Mouse (Mus musculus): ENCODE results near the gene Pla2g4d.
"Not testable (repeated sequence)": the region's sequence is repeated elsewhere in the genome, so short reads cannot be mapped to it uniquely, and the experiment has no call there.

The Pla2g4d gene

DNA sequence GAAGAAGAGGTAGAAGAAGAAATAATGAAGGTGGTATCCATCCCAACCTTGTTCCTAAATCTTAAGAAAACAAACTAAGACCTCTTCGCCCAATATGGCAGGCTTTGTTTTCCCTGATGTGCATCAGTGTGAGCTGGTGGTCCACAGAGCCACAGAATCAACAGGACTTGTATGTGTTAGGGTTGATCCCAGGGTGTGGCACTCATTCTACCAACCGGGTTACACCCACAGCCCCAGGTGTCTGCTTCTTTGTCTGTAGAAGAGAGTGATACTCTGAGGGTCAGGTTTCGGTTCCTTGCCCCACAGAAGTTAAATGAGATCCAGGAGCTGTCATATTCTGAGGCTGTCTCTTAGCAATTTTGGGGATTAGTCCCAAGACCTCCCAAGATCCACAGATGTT is 27.7 kb downstream of the Pla2g4d start:
- DNase-seq (ENCODE audit: low spot score in 2 of 2), result no peak

DNA sequence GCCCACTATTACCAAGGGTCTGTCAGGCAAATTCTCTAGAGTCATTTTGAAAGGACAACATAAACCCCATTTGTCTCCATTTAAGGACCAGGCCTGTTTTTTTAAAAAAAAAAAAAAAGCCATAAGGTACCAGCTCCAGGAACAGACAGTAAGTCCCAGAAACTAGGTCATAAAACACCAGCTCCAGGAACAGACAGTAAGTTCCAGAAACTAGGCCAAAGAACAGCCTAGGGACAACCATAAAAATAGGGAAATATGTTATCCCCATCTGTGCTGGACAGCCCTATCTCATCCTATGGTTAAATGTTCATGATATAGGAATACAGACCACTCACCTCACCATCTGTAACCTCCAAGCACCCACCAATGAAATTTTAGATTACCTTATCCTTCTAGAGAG is 32.7 kb downstream of the Pla2g4d start:
- no peak for DNase-seq (ENCODE audit: low spot score in 2 of 2)

DNA sequence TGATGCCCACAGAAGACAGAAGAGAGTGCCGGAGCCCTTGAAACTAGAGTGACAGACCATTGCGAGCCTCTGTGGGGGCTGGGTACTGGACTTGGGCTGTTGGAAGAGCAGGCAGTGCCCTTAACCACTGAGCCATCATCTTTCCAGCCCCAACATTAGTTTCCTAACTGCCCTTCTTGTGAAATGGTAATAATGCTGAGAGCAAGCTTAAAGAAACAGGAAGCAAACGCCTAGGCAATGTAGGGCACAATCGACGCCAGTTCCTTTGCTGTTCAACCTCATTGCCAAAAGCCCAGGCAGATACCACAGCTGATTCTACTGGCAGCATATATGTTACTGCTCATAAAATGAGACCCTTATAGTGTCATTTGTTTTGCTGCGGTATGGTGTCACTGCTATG is 36.4 kb downstream of the Pla2g4d start:
- DNase-seq (ENCODE audit: low spot score in 2 of 2), result no peak

DNA sequence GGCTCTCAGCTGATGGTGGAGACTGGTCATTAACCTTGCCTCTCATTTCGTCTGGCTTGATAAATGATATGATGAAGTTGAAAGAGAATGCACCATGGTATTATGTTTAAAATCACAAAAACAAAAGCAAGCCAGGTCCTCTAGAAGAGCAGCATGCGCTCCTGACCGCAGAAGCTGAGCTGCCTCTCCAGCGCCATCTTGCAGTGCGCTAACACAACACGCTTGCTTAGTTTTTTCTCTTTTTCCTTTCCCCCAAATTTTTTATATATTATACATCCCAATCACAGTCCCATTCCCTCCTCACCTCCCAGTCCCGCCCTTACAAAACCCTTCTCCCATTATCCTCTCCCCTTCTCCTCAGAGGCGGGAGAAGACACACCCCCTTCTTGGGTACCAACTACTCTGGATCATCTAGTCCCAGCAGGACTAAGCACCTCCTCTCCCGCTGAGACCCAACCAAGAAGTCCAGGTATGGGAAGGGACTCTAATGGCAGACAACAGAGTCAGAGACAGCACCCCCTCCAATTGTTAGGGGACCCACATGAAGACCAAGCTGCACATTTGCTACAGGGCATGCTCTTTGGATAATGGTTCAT is 43.5 kb downstream of the Pla2g4d start:
- no peak for DNase-seq (ENCODE audit: low spot score in 2 of 2)

DNA sequence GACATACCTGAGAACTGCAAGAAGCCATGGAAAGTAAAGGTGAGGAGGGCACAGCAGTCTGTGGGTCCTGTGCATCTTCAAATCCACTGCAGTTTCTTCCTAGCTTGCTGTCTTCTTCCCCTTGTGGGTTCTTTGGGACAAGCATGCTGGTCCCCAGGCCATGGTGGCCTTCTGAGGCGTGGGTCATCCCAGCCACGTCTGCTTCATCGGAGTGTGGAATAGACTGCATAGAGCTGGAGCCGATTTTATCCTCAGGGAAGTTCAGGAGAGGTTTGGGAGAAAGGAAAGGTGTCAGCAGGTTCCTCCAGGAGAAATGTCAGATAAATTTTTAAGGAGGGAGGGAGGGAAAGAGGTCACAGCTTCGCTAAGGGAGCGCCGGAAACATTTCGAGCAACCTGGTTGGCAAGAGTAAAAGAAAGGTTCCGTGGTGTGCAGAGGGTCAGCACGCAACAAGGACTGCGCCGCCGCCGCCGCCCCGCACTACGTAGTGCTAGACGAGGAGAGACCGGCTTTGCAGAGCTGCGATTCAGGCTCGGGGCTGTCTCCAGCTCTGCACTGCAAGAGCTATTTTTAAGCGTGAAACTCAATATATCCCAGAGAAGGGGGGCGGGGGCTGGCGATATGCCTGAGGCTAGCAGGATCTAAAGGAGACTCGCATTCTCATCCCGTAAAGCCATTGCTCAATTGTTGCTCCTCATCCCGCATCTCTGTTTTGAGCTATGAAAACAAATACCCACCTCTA is 44.1 kb downstream of the Pla2g4d start, which contains the start of gene Pla2g4e:
Gene Pla2g4e (minus strand): TSS at position 657 of the 742 bp plus-strand sequence.
- DNase-seq (ENCODE audit: low spot score in 2 of 2), result no peak

DNA sequence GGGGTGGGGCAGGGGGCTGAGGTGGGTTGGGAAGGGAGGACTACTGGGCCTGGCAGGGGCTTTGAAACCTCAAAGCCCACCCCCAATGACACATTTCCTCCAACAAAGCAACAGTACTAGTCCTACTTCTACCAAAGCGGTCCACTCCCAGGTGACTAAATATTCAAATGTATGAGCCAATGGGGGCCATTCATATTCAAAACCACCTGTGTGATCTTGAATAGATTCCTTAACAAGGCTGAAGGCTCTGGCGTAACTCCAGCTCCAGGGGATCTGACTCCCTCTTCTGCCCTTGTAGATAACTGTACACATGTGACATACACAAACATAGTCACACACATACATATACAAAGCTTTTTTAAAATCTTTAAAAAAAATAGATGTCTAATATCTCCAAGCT is 45.0 kb downstream of the Pla2g4d start:
- no peak for DNase-seq (ENCODE audit: low spot score in 2 of 2)

DNA sequence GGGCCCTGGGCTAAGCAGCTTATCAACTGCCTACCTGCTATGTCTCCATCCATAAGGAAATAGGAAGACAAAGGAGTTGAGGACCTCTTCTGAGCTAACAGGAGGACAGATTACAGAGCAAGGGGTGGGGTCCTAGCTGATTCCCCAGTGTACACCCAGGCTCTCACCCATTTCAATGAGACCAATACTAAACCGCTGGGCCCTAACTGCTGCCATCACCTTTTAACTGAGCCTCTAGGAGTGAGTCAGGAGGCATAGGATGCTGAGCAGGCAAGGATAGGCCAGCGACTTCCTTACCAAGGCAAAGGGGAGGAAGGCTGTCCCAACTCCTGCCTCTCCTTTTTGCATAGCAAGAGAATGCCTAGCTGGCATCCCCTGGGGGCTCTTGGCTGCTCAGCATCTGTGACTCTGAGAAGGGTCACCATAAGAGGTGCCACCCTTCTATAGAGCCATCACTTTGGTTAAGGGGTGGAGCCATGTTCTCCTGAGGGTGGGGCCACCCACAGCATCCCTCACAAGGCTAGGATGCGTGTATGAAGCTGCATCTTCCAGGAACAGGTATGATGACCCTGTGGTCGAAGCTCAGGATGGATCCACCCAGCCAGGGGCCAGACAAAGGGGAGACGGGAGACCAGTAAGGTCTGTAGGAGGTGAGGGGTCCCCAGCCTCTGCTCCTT is 46.1 kb downstream of the Pla2g4d start:
- no peak for DNase-seq (ENCODE audit: low spot score in 2 of 2)

DNA sequence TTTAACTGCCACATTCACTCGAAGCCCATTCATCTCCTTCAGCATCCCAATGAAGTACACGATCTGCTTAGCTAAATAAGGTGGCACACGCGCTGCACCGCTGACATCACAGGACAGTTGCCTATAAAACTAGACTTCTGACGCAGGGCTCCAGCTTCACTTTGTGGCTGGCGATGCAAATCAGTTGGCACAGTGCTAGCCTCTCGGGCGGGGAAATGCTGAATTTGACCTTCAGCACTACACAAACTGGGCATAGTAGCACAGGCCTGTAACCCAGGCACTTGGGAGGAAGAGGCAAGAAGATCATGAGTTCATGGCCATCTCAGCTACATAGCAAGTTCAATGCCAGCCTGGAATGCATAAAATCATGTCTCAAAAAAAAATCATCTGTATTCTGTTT is 50.3 kb downstream of the Pla2g4d start:
- not testable (repeated sequence) for DNase-seq (ENCODE audit: low spot score in 2 of 2)

DNA sequence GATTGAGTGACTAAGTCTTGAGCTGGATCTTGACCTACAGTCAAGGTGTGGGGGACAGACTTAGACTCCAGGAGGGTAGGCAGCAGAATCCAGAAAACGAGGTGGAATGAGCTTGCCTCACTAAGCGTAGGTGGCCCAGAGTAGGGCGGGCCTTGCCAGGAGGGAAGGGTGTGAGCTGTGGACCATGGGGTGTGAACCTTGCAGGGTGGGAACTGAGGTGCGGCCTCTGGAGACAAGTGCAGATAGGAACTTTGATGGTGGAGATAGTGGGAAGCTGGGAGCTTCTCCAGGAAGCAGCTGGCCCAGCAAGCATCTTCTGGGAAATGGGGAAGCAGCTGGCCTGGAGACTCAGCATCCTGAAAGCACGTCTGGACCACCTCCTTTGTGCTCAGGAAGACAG is 51.2 kb downstream of the Pla2g4d start:
- no peak for DNase-seq (ENCODE audit: low spot score in 2 of 2)

DNA sequence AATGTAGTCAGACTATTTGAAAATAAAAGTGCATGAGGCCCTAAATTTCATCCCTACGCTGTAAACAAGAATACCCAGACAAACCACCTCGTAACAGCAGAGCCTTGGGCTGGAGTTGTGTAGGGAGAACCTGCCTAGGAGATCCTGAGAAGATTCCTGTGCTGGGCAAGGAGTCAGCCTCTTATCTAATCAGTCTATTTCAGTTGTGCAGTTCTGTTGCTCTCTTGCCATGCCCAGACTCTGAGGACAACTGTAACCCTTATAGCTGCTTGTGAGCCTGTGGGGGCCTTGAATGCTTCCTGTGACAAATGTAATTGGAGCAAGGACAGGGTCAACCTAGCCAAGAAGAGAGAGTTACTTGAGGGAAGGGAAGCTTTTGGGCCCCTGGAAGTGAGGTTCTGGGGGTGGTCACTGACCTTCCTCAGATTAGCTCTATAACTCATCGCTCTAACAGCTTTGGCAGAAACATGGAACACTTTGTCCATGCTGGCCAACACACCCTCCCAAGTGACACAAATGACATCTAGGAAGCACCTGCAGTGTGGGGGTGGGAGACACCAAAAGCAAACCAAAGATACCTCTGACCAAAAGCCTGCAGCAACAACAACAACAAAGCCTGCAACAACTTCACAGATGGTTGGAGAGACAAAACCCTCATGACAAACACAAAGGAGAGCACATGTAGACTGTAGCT is 52.9 kb downstream of the Pla2g4d start:
- no peak for DNase-seq (ENCODE audit: low spot score in 2 of 2)

DNA sequence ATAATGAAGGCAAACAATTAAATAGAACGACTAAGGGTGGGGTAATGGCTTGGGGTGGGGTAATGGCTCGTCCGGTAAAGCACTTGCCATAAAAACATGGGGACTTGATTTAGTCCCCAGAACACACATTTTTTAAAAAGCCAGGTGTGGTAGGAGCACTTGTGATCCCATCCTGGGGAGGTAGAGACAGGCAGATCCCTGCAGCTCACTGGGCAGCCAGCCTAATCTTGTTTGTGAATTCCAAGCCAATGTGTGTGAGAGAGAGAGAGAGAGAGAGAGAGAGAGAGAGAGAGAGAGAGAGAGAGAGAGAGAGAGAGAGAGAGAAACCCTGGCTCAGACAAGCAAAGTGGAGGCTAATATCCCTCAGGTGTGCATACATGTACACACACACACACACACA is 53.6 kb downstream of the Pla2g4d start:
- DNase-seq (ENCODE audit: low spot score in 2 of 2), result no peak

DNA sequence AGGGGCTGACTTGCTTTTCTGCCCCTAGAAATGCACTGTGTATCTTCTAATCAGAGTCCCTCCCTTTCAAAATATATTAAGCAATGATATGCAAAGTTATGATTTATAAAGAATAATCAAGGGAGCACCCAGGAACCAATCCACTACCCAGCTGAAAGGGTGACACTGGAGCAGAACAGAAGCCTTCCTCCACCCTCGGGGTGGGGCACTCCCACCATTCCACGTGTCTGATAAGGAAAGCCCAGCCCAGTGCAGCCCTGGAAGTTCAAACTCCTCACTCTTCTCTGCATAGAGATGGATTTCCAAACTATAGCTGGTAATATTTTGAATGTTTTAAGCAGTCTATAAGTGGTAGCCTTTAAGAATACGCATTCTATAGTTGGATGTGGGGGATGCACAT is 57.4 kb downstream of the Pla2g4d start:
- DNase-seq (ENCODE audit: low spot score in 2 of 2), result no peak
